ENCODE assay signal across 22 mouse cellular contexts in genomic region chr2:157261930-157262329, GRCm38 (mm10). TPM values are rescaled to one million over a fixed set of nuclear protein-coding genes. Genes with fewer than 3 reads are reported as not detected.
"Had no signal": no experiment of that assay in that cellular context is flagged by ENCODE, and none has a peak within 500 bp of the region (broad histone marks: within the 10 kb centered on the region; RNA-seq: fewer than 3 reads in every experiment).

No protein-coding gene starts in this region.

- H3K4me1 ChIP-seq: liver, embryonic 12.5 days; midbrain, embryonic 13.5 days; neural tube, embryonic 13.5 days; stomach, embryonic 15.5 days had no signal

- H3K4me2 ChIP-seq: liver, embryonic 12.5 days; liver, embryonic 15.5 days; midbrain, embryonic 13.5 days; neural tube, embryonic 13.5 days; stomach, embryonic 15.5 days had no signal

- H3K9me3 ChIP-seq: limb, embryonic 13.5 days; liver, embryonic 12.5 days; liver, embryonic 15.5 days; midbrain, embryonic 13.5 days; neural tube, embryonic 13.5 days; stomach, embryonic 15.5 days had no signal

- H3K27me3 ChIP-seq: limb, embryonic 13.5 days; liver, embryonic 15.5 days; midbrain, embryonic 13.5 days; neural tube, embryonic 13.5 days; stomach, embryonic 15.5 days had no signal

- H3K4me3 ChIP-seq: left cerebral cortex, adult 2 months; limb, embryonic 13.5 days; liver, embryonic 12.5 days; liver, embryonic 15.5 days; midbrain, embryonic 13.5 days; myocyte; neural tube, embryonic 13.5 days; stomach, embryonic 15.5 days had no signal

- ATAC-seq: inflammation-experienced regulatory T-cells, adult 6 months; liver, embryonic 12.5 days; midbrain, embryonic 13.5 days; midbrain, embryonic 16.5 days had no signal

- H3K27ac ChIP-seq: kidney, postnatal 0 days; left cerebral cortex, adult 2 months; limb, embryonic 13.5 days; liver, embryonic 12.5 days; liver, embryonic 15.5 days; macrophage; midbrain, embryonic 13.5 days; neural tube, embryonic 13.5 days; stomach, embryonic 15.5 days had no signal

- DNase-seq: kidney, adult 2 months; kidney, postnatal 36 days; layer of hippocampus, postnatal 36 days; liver; lung, adult 18-20 months; retina, postnatal 1 day; right cerebral cortex, postnatal 25 days; spleen, adult 18-20 months; thymus, adult 18-20 months; thymus, postnatal 36 days had no signal

- H3K9ac ChIP-seq: liver, embryonic 12.5 days; liver, embryonic 15.5 days; midbrain, embryonic 13.5 days; neural tube, embryonic 13.5 days; stomach, embryonic 15.5 days had no signal

- H3K36me3 ChIP-seq: limb, embryonic 13.5 days; liver, embryonic 12.5 days; liver, embryonic 15.5 days; midbrain, embryonic 13.5 days; neural tube, embryonic 13.5 days; stomach, embryonic 15.5 days had no signal

RNA-seq across cellular contexts. Expression of gene Mroh8, which starts 17.4 kb away (rescaled TPM):
- polyA plus RNA-seq: macrophage had no signal
